Mouse (Mus musculus) neural tube, postnatal 0 days (tissue): Measurements from ENCODE around the gene Psenen. TPM values are rescaled to one million over a fixed set of nuclear protein-coding genes. Genes with fewer than 3 reads are reported as not detected.

Experiments used
- microRNA-seq: library from miRNA; unstranded; fragments of <30 nt; microRNA quantifications from one replicate; pipeline ENCODE4, GENCODE M21; 2016
- polyA plus RNA-seq: library from polyadenylated mRNA; unstranded; fragments of >200 nt; fragmentation: Nextera tagmentation; extraction: Ambion mirVana; gene quantifications from 2 replicates; pipeline ENCODE4 v1.2.1, GENCODE M21; 2015

Gene Psenen
- 161 and 167 TPM in 2 replicates for polyA plus RNA-seq

DNA sequence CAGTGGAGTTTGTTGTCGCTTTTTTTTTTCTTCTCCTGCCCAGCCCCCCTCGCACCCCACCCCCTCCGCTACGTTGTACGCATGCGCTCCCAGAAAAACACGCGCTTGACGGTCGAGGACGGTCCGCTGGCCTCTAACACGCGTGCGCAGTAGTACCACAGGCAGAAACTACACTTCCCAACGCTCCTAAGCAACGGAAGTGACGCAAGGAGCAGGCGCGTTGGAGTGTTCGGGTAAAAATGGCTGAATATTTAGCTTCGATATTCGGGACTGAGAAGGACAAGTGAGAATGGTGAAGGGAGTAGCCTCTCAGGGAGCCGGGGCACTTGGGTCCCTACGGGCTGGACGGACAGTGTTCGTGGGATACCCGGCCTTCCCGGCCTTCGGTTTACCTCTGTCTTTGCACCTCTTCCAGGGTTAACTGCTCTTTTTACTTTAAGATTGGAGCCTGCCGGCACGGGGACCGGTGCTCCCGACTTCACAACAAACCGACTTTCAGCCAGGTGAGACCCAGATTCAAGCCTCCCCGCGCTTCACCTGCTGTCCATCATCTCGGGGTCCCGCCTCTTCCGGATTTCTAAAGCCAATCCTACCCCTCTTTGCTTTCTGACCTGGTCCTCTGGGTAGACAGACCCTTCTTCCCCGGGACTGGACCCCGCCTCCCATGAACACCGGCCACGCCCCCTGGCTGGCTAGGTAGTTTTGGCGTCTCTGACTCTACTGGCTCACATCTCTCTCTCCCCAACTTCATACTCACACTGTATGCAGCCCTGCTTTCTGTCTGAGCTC lies at the start of gene Psenen, which contains the start of the genes U2af1l4 and Gm49396:
TSS of gene Psenen (minus strand) at position 511 of the 789 bp plus-strand sequence.
TSS of gene U2af1l4 (plus strand) at position 185 of the 789 bp plus-strand sequence.
TSS of gene Gm49396 (plus strand) at position 228 of the 789 bp plus-strand sequence.

DNA sequence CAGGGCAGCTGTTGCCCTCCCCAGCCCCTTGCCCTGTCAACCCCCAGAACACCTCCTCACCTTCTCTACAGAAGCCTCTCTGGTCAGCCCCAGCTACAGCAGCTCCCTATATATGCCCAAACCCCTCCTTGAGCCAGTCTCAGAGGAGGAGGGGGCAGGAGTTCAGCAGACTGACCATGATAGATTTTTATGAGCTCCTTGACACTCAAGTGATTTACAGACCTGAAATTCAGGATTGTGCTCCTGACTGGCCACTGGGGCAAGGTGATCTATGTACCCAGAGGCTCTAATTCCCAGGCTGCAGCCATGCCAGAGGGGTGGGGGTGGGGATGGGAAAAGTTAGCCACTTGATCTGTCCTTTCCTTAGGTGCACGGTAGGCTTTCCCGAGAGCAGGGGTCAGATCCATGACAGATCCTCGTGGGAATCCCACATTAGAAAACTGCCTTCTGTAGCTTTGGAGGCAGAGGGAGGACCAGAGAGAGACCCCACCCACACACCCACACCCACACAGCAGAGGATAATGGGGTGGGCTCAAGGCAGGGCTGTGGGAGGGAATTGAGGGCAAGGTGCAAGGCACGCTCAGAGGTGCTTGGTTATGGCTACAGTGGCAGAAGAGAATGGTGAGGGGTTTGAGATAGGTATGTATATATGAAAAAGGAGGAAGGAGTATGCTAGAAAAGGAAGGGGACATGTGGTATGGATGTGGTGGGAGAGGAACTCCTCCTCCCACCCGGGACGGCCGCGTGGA lies 49.4 kb upstream of the Psenen start, which contains the start of gene Upk1a:
TSS of gene Upk1a (minus strand) at position 194 of the 749 bp plus-strand sequence.

DNA sequence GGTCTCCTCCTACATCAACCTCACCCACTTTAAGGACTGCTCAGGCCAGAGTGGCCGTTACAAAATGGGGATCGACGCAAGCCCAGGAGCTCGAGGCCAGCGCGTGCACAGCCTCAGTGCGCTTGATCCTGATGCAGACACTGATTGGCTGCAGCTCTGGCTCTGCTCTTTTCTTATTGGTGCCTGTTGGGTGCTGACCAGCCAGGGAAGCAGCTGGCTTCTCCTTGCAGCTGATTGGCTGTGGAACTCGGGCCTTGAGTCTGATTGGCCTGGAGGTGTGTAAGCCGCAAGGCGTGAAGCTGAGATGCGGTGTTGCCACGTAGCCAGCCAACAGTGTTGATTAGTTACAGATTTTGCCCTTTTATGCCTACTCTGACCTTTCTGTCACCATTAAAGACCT lies 35.4 kb upstream of the Psenen start, which contains the start of gene Zbtb32:
TSS of gene Zbtb32 (minus strand) at position 124 of the 400 bp plus-strand sequence.

DNA sequence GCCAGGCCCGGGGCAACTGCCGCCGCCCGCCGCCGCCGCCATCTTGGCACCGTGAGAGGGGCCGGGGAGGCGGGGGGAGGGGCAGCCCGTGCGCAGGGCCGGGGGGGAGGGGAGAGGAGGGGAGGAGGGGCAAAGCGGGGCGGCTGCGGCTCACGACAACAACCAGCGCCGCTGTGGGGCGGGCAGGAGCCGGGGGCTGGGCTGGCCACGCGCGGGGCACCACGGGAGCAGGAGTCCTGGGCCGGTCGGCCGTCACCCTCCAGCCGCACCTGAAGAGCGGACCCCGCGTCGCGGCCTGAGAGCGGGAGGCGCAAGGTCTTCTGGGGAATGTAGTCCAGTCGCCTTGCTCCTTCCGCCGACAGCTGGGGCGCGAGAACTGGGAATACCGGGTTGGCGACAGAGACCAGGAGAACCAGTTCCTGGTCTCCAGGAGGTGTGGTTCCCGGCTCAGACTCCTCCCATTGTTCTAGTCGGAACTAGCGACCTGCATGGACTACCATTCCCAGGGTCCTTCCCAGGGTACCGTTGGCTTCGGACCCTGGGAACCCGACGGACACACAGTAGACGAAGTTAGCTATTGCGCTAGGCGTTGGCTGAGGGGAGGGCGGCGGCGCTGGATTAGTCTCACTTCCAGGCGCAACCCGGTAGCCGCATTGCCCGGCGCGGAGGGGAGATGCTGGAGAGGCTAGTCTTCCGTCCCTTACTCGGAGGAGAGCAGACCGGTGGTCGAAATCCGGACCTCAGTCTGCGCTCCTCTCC lies 25.4 kb upstream of the Psenen start, which contains the start of gene Kmt2b:
TSS of gene Kmt2b (minus strand) at position 51 of the 759 bp plus-strand sequence.

DNA sequence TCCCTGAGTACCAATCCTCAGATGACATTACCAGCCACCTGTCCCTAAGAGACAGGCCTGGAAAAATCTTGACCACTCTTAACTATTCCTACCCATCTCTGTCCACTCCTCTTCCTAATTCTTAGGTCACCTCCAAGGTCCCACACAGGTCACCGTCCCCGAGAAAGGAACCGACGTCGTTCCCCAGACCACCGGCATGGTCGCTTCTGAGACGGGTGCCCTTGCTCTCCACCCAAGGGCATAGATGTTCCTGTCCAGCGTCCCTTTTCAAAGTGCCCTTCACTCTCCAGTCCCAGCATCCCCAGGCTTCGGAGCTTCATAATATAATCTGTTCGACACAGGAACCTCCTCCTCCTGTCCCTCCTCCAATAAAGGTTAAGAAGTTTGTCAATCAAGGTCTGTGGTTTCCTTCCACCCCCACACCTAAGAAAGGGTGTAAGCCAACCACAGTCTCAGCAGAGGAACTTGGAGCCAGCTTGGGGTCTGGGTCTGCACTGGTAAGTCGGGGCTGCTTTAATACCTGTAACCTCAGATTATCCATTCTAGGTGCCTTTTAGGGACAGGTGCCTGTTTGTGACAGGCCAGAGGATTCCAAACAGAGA lies 1.6 kb upstream of the Psenen start, which contains the start of gene Igflr1:
TSS of gene Igflr1 (plus strand) at position 458 of the 602 bp plus-strand sequence.

GRCm38 (mm10) chr7:30559443-30559954 lies 3.9 kb downstream of the Psenen start, which contains the start of gene Lin37:
Gene Lin37, minus strand, starts transcription at chr7:30559838.

GRCm38 (mm10) chr7:30552102-30553020 lies 11.1 kb downstream of the Psenen start, which contains the start of the genes Hspb6 and Proser3:
Gene Hspb6, plus strand, starts transcription at chr7:30552178.
Gene Proser3, minus strand, starts transcription at chr7:30552299.

DNA sequence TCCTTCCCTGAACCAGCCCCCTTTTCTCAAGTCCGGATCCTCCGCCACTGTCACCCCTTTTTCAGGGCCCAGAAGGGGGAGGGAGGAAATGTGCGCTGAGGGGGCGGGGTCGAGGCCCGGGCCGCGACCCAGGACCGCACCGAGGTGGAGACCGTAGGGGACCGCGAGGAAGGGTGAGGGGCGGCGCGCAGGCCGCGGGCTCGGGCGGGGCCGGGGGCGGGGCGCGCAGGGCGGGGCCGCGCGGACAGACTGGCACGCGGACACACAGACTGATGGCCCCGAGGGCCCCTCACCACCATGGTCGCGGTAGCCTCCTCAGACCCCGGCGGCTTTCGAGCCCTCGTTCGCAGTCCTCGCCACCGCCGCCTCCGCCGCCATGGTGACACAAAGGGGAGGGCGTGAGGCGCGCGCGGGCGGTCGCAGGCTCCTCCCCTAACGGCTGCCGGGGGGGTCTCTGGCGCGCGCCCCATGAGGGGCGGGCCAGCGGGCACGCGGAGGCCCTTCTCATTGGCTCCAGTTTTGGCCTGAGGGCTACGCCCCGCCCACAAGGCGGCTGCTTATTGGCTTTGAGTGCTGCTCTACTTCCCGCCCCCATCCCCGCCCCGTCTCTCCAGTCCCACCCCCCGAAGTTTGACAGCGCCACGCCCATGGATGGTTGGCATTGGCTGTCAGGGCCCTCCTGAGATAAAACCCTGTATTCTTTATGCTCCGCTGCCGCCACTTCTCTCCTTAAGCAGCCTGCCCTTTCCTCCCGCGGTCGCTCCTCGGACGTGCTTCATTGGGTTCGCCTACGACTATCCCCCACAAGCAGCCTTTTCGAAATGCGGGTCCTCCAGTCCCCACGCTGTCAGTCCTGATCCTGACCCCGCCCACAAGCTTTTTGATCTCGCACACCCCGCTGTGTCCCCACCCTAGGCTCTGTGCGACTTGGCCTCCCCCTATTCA lies 28.5 kb downstream of the Psenen start, which contains the start of gene Arhgap33:
TSS of gene Arhgap33 (minus strand) at position 428 of the 945 bp plus-strand sequence.

Small RNAs within 50 kb of the gene (microRNA-seq; reads per million reads assigned to microRNA genes)
- 0.87 reads per million for gene Gm38670
- not detected for gene Mir3569

Other genes with a start within 250 kb of the Psenen start
- gene Syne4, start 248.8 kb downstream of the Psenen start, polyA plus RNA-seq: 12.1 and 14.5 TPM in 2 replicates
- not detected in 2 replicates for gene E130208F15Rik, start 241.9 kb downstream of the Psenen start, polyA plus RNA-seq
- gene Sdhaf1, start 239.7 kb downstream of the Psenen start, polyA plus RNA-seq: 20.0 and 20.8 TPM in 2 replicates
- 17.5 and 17.7 TPM in 2 replicates for gene Lrfn3, start 200.9 kb downstream of the Psenen start, polyA plus RNA-seq
- gene Tyrobp, start 149.9 kb downstream of the Psenen start, polyA plus RNA-seq: 65.9 and 77.3 TPM in 2 replicates
- gene Hcst, start 143.8 kb downstream of the Psenen start, polyA plus RNA-seq: 0.81 and 1.1 TPM in 2 replicates
- gene Nfkbid, start 141.9 kb downstream of the Psenen start, polyA plus RNA-seq: 2.8 and 3.3 TPM in 2 replicates
- 663 and 695 TPM in 2 replicates for gene Aplp1, start 118.1 kb downstream of the Psenen start, polyA plus RNA-seq
- gene Kirrel2, start 105.9 kb downstream of the Psenen start, polyA plus RNA-seq: 0.46 and 0.90 TPM in 2 replicates
- 0.06 and 0.13 TPM in 2 replicates for gene Nphs1, start 105.3 kb downstream of the Psenen start, polyA plus RNA-seq
- gene Prodh2, start 70.0 kb downstream of the Psenen start, polyA plus RNA-seq: 0.43 TPM in 1 of 2 replicates, not detected in the other
- gene Arhgap33, start 28.6 kb downstream of the Psenen start, polyA plus RNA-seq: 45.5 and 62.8 TPM in 2 replicates
- gene Hspb6, start 11.4 kb downstream of the Psenen start, polyA plus RNA-seq: 19.0 and 20.8 TPM in 2 replicates
- gene Proser3, start 11.3 kb downstream of the Psenen start, polyA plus RNA-seq: 3.0 and 4.7 TPM in 2 replicates
- gene Lin37, start 3.8 kb downstream of the Psenen start, polyA plus RNA-seq: 51.7 and 55.9 TPM in 2 replicates
- gene U2af1l4, start 326 bp downstream of the Psenen start, polyA plus RNA-seq: 102 and 106 TPM in 2 replicates
- 6.7 and 8.0 TPM in 2 replicates for gene Gm49396, start 283 bp downstream of the Psenen start, polyA plus RNA-seq
- gene Igflr1, start 1.8 kb upstream of the Psenen start, polyA plus RNA-seq: 1.6 and 4.3 TPM in 2 replicates
- 5.3 and 8.5 TPM in 2 replicates for gene Kmt2b, start 25.1 kb upstream of the Psenen start, polyA plus RNA-seq
- 0.20 and 0.44 TPM in 2 replicates for gene Zbtb32, start 35.3 kb upstream of the Psenen start, polyA plus RNA-seq
- 0.31 and 0.53 TPM in 2 replicates for gene Upk1a, start 49.2 kb upstream of the Psenen start, polyA plus RNA-seq
- gene Cox6b1, start 62.5 kb upstream of the Psenen start, polyA plus RNA-seq: 1,537 and 1,621 TPM in 2 replicates
- gene Etv2, start 72.2 kb upstream of the Psenen start, polyA plus RNA-seq: 0.14 TPM in 1 of 2 replicates, not detected in the other
- 120 and 125 TPM in 2 replicates for gene Rbm42, start 86.7 kb upstream of the Psenen start, polyA plus RNA-seq
- gene Haus5, start 101.4 kb upstream of the Psenen start, polyA plus RNA-seq: 16.8 and 18.2 TPM in 2 replicates
- not detected in 2 replicates for gene Pmis2, start 108.0 kb upstream of the Psenen start, polyA plus RNA-seq
- gene 2200002J24Rik, start 135.3 kb upstream of the Psenen start, polyA plus RNA-seq: not detected in 2 replicates
- 6.1 and 6.3 TPM in 2 replicates for gene Atp4a, start 148.6 kb upstream of the Psenen start, polyA plus RNA-seq
- 359 and 361 TPM in 2 replicates for gene Tmem147, start 165.9 kb upstream of the Psenen start, polyA plus RNA-seq
- gene Gapdhs, start 180.1 kb upstream of the Psenen start, polyA plus RNA-seq: 0.43 and 0.98 TPM in 2 replicates
- 3.3 and 3.7 TPM in 2 replicates for gene Sbsn, start 187.8 kb upstream of the Psenen start, polyA plus RNA-seq
- gene Dmkn, start 200.1 kb upstream of the Psenen start, polyA plus RNA-seq: 5.9 and 7.8 TPM in 2 replicates
- 7.9 and 15.2 TPM in 2 replicates for gene Krtdap, start 224.3 kb upstream of the Psenen start, polyA plus RNA-seq